Mouse (Mus musculus): ENCODE results near the gene Atn1. TPM values are rescaled to one million over a fixed set of nuclear protein-coding genes. Genes with fewer than 3 reads are reported as not detected.
"Not testable (repeated sequence)": the region's sequence is repeated elsewhere in the genome, so short reads cannot be mapped to it uniquely, and the experiment has no call there.

The Atn1 gene
- total RNA-seq, 1 experiment: 8.9 TPM

GRCm38 (mm10) chr6:124803061-124803460, 46.7 kb upstream of the Atn1 start:
- Histone ChIP-seq H3K36me3 (ENCODE audit: control insufficient read depth, insufficient read depth, low read length, poor library complexity, severe bottlenecking) (no peaks in the 10 kb centered on the region), H3K4me1 (ENCODE audit: control insufficient read depth in 2 of 2, insufficient read depth in 2 of 2, low read length in 2 of 2, poor library complexity in 1 of 2) (peaks cover 0 to 3% of the 10 kb centered on the region in 2 experiments; a peak in 2 of 4 replicates), H3K9me3 (ENCODE audit: control insufficient read depth, insufficient read depth, low read depth, low read length) (no peaks in the 10 kb centered on the region), H3K4me3 (ENCODE audit: insufficient read depth in 1 of 2, low read depth in 1 of 2, low read length in 2 of 2, poor library complexity in 1 of 2, severe bottlenecking in 1 of 2) (peak overlapping the region in 1 of 2 experiments; percentile 40; a peak in 2 of 4 replicates), H3K27ac (ENCODE audit: insufficient read depth, low read depth, low read length, poor library complexity, severe bottlenecking) (peak overlapping the region; percentile 5; the same call in 1 of the 2 replicates), H3K9ac (ENCODE audit: insufficient read depth, low read depth, low read length, poor library complexity, severe bottlenecking) (no peak overlapping the region; the same call in 1 of the 2 replicates)
- in situ Hi-C loops (cut with MboI; ENCODE audit: low sequenced_read_pairs in 2 of 2, unreplicated experiment in 2 of 2): no loop called here
- no peak for TF ChIP-seq ZNF384 (IDR thresholded peaks at IDR 0.05; ENCODE audit: low read depth, low read length)
- no peak for TF ChIP-seq HCFC1 (IDR thresholded peaks at IDR 0.05; ENCODE audit: borderline replicate concordance, insufficient read depth, low read length)
- TF ChIP-seq MAFK (IDR thresholded peaks at IDR 0.05; ENCODE audit: insufficient read depth, low read depth, low read length): no peak
- TF ChIP-seq ZC3H11A (IDR thresholded peaks at IDR 0.05; ENCODE audit: borderline replicate concordance, low read depth, low read length): no peak
- no peak for TF ChIP-seq CHD2 (IDR thresholded peaks at IDR 0.05; ENCODE audit: low read depth, low read length)
- no peak for DNase-seq (ENCODE audit: low read depth, low spot score)

- in situ Hi-C loops (cut with MboI; ENCODE audit: low sequenced_read_pairs in 2 of 2, unreplicated experiment in 2 of 2): not testable (repeated sequence)
Observed at GRCm38 (mm10) chr6:124802400-124802799, 46.1 kb upstream of the Atn1 start.

GRCm38 (mm10) chr6:124796200-124796599, 39.9 kb upstream of the Atn1 start:
- H3K9me3 ChIP-seq (ENCODE audit: control insufficient read depth, insufficient read depth, low read depth, low read length): no peaks in the 10 kb centered on the region
- peak overlapping the region; percentile 82 for H3K27ac ChIP-seq (ENCODE audit: insufficient read depth, low read depth, low read length, poor library complexity, severe bottlenecking)
- DNase-seq (ENCODE audit: low read depth, low spot score): no peak
- H3K4me3 ChIP-seq (ENCODE audit: insufficient read depth in 1 of 2, low read depth in 1 of 2, low read length in 2 of 2, poor library complexity in 1 of 2, severe bottlenecking in 1 of 2): no peak overlapping the region
- H3K36me3 ChIP-seq (ENCODE audit: control insufficient read depth, insufficient read depth, low read length, poor library complexity, severe bottlenecking): peaks cover 3% of the 10 kb centered on the region; the same call in 1 of the 2 replicates
- peaks cover 0 to 5% of the 10 kb centered on the region in 2 experiments; a peak in 2 of 4 replicates for H3K4me1 ChIP-seq (ENCODE audit: control insufficient read depth in 2 of 2, insufficient read depth in 2 of 2, low read length in 2 of 2, poor library complexity in 1 of 2)
- H3K9ac ChIP-seq (ENCODE audit: insufficient read depth, low read depth, low read length, poor library complexity, severe bottlenecking): no peak overlapping the region; the same call in 1 of the 2 replicates
- TF ChIP-seq CHD2 (IDR thresholded peaks at IDR 0.05; ENCODE audit: low read depth, low read length) (no peak), ZNF384 (IDR thresholded peaks at IDR 0.05; ENCODE audit: low read depth, low read length) (no peak), HCFC1 (IDR thresholded peaks at IDR 0.05; ENCODE audit: borderline replicate concordance, insufficient read depth, low read length) (no peak), ZC3H11A (IDR thresholded peaks at IDR 0.05; ENCODE audit: borderline replicate concordance, low read depth, low read length) (no peak), MAFK (IDR thresholded peaks at IDR 0.05; ENCODE audit: insufficient read depth, low read depth, low read length) (no peak)
- in situ Hi-C loops (cut with MboI; ENCODE audit: low sequenced_read_pairs in 2 of 2, unreplicated experiment in 2 of 2): no loop called here

More at GRCm38 (mm10) chr6:124802400-124802799, 46.1 kb upstream of the Atn1 start:
- not testable (repeated sequence) for H3K36me3 ChIP-seq (ENCODE audit: control insufficient read depth, insufficient read depth, low read length, poor library complexity, severe bottlenecking); DNase-seq (ENCODE audit: low read depth, low spot score); H3K9me3 ChIP-seq (ENCODE audit: control insufficient read depth, insufficient read depth, low read depth, low read length); H3K4me1 ChIP-seq (ENCODE audit: control insufficient read depth in 2 of 2, insufficient read depth in 2 of 2, low read length in 2 of 2, poor library complexity in 1 of 2)
- H3K27ac ChIP-seq (ENCODE audit: insufficient read depth, low read depth, low read length, poor library complexity, severe bottlenecking): peak overlapping the region; percentile 83; the same call in 1 of the 2 replicates
- H3K9ac ChIP-seq (ENCODE audit: insufficient read depth, low read depth, low read length, poor library complexity, severe bottlenecking): peak overlapping the region; percentile 54; the same call in 1 of the 2 replicates
- peak overlapping the region; percentile 62 to 64 for H3K4me3 ChIP-seq (ENCODE audit: insufficient read depth in 1 of 2, low read depth in 1 of 2, low read length in 2 of 2, poor library complexity in 1 of 2, severe bottlenecking in 1 of 2)

GRCm38 (mm10) chr6:124795781-124796180, 39.5 kb upstream of the Atn1 start:
- H3K4me3 ChIP-seq (ENCODE audit: insufficient read depth in 1 of 2, low read depth in 1 of 2, low read length in 2 of 2, poor library complexity in 1 of 2, severe bottlenecking in 1 of 2): no peak overlapping the region
- H3K9ac ChIP-seq (ENCODE audit: insufficient read depth, low read depth, low read length, poor library complexity, severe bottlenecking): no peak overlapping the region
- peak overlapping the region; percentile 53 for H3K27ac ChIP-seq (ENCODE audit: insufficient read depth, low read depth, low read length, poor library complexity, severe bottlenecking)
- H3K9me3 ChIP-seq (ENCODE audit: control insufficient read depth, insufficient read depth, low read depth, low read length): no peaks in the 10 kb centered on the region
- in situ Hi-C loops (cut with MboI; ENCODE audit: low sequenced_read_pairs in 2 of 2, unreplicated experiment in 2 of 2): no loop called here
- DNase-seq (ENCODE audit: low read depth, low spot score): no peak
- TF ChIP-seq HCFC1 (IDR thresholded peaks at IDR 0.05; ENCODE audit: borderline replicate concordance, insufficient read depth, low read length) (no peak), MAFK (IDR thresholded peaks at IDR 0.05; ENCODE audit: insufficient read depth, low read depth, low read length) (no peak), ZNF384 (IDR thresholded peaks at IDR 0.05; ENCODE audit: low read depth, low read length) (no peak), ZC3H11A (IDR thresholded peaks at IDR 0.05; ENCODE audit: borderline replicate concordance, low read depth, low read length) (no peak), CHD2 (IDR thresholded peaks at IDR 0.05; ENCODE audit: low read depth, low read length) (no peak)
- peaks cover 3% of the 10 kb centered on the region; the same call in 1 of the 2 replicates for H3K36me3 ChIP-seq (ENCODE audit: control insufficient read depth, insufficient read depth, low read length, poor library complexity, severe bottlenecking)
- H3K4me1 ChIP-seq (ENCODE audit: control insufficient read depth in 2 of 2, insufficient read depth in 2 of 2, low read length in 2 of 2, poor library complexity in 1 of 2): peaks cover 0 to 5% of the 10 kb centered on the region in 2 experiments; a peak in 2 of 4 replicates

- H3K27ac ChIP-seq (ENCODE audit: insufficient read depth, low read depth, low read length, poor library complexity, severe bottlenecking): no peak overlapping the region
- DNase-seq (ENCODE audit: low read depth, low spot score): no peak
- no peak overlapping the region for H3K4me3 ChIP-seq (ENCODE audit: insufficient read depth in 1 of 2, low read depth in 1 of 2, low read length in 2 of 2, poor library complexity in 1 of 2, severe bottlenecking in 1 of 2)
- in situ Hi-C loops (cut with MboI; ENCODE audit: low sequenced_read_pairs in 2 of 2, unreplicated experiment in 2 of 2): no loop called here
- peaks cover 1 to 12% of the 10 kb centered on the region in 2 experiments; a peak in 2 of 4 replicates for H3K4me1 ChIP-seq (ENCODE audit: control insufficient read depth in 2 of 2, insufficient read depth in 2 of 2, low read length in 2 of 2, poor library complexity in 1 of 2)
- H3K36me3 ChIP-seq (ENCODE audit: control insufficient read depth, insufficient read depth, low read length, poor library complexity, severe bottlenecking): peaks cover 3% of the 10 kb centered on the region; the same call in 1 of the 2 replicates
- H3K9me3 ChIP-seq (ENCODE audit: control insufficient read depth, insufficient read depth, low read depth, low read length): no peaks in the 10 kb centered on the region
- H3K9ac ChIP-seq (ENCODE audit: insufficient read depth, low read depth, low read length, poor library complexity, severe bottlenecking): no peak overlapping the region
- TF ChIP-seq MAFK (IDR thresholded peaks at IDR 0.05; ENCODE audit: insufficient read depth, low read depth, low read length) (no peak), CHD2 (IDR thresholded peaks at IDR 0.05; ENCODE audit: low read depth, low read length) (no peak)
Observed at GRCm38 (mm10) chr6:124791911-124792310, 35.6 kb upstream of the Atn1 start.

Data from ES-E14 (cell line).